Mouse (Mus musculus): ENCODE data around the gene Pld5. TPM values are rescaled to one million over a fixed set of nuclear protein-coding genes. Genes with fewer than 3 reads are reported as not detected.
"Not testable (repeated sequence)": the region's sequence is repeated elsewhere in the genome, so short reads cannot be mapped to it uniquely, and the experiment has no call there.

Gene Pld5
- total RNA-seq, 2 experiments from 2014 or later: 1.7 to 1.8 TPM

GRCm38 (mm10) chr1:176016076-176016475 is 259.0 kb downstream of the Pld5 start:
- TF ChIP-seq CTCF (IDR thresholded peaks at IDR 0.05): no peak
- Histone ChIP-seq H3K4me3 (no peak overlapping the region), H3K27ac (no peak overlapping the region)
- intact Hi-C loops (cut with DNase I): no loop called here
- DNase-seq: no peak

GRCm38 (mm10) chr1:176013497-176014268 is 261.4 kb downstream of the Pld5 start:
- Histone ChIP-seq H3K4me3 (no peak overlapping the region), H3K27ac (no peak overlapping the region)
- TF ChIP-seq CTCF (IDR thresholded peaks at IDR 0.05): no peak
- intact Hi-C loops (cut with DNase I): no loop called here
- no peak for DNase-seq

GRCm38 (mm10) chr1:176011535-176011934 is 263.6 kb downstream of the Pld5 start:
- Histone ChIP-seq H3K27ac (no peak overlapping the region), H3K4me3 (no peak overlapping the region)
- no peak for DNase-seq
- no peak for TF ChIP-seq CTCF (IDR thresholded peaks at IDR 0.05)
- intact Hi-C loops (cut with DNase I): no loop called here

GRCm38 (mm10) chr1:176011072-176011471 is 264.0 kb downstream of the Pld5 start:
- TF ChIP-seq CTCF (IDR thresholded peaks at IDR 0.05): no peak
- H3K27ac ChIP-seq: no peak overlapping the region
- no peak for DNase-seq
- intact Hi-C loops (cut with DNase I): no loop called here
- no peak overlapping the region for H3K4me3 ChIP-seq

- intact Hi-C loops (cut with DNase I): no loop called here
- Histone ChIP-seq H3K27ac (no peak overlapping the region), H3K4me3 (no peak overlapping the region)
- no peak for DNase-seq
- peak; percentile 5; the same call in 1 of the 2 replicates for TF ChIP-seq CTCF (IDR thresholded peaks at IDR 0.05)
These were observed 266.7 kb downstream of the Pld5 start for GRCm38 (mm10) chr1:176008411-176008810.

- DNase-seq: no peak
- no peak overlapping the region for H3K4me3 ChIP-seq
- H3K27ac ChIP-seq: no peak overlapping the region
- intact Hi-C loops (cut with DNase I): no loop called here
- TF ChIP-seq CTCF (IDR thresholded peaks at IDR 0.05): no peak
These were observed 274.5 kb downstream of the Pld5 start for GRCm38 (mm10) chr1:176000599-176000998.

- intact Hi-C loops (cut with DNase I): no loop called here
- no peak for DNase-seq
- Histone ChIP-seq H3K27ac (no peak overlapping the region), H3K4me3 (no peak overlapping the region)
- no peak for TF ChIP-seq CTCF (IDR thresholded peaks at IDR 0.05)
These were observed 277.9 kb downstream of the Pld5 start for GRCm38 (mm10) chr1:175997076-175997651.

- no peak for DNase-seq
- no peak for TF ChIP-seq CTCF (IDR thresholded peaks at IDR 0.05)
- Histone ChIP-seq H3K4me3 (no peak overlapping the region), H3K27ac (no peak overlapping the region)
- intact Hi-C loops (cut with DNase I): no loop called here
These were observed 286.2 kb downstream of the Pld5 start for GRCm38 (mm10) chr1:175988912-175989311.

- H3K4me3 ChIP-seq: no peak overlapping the region
- intact Hi-C loops (cut with DNase I): no loop called here
- no peak for DNase-seq
- TF ChIP-seq CTCF (IDR thresholded peaks at IDR 0.05): no peak
- no peak overlapping the region for H3K27ac ChIP-seq
These were observed 286.7 kb downstream of the Pld5 start for GRCm38 (mm10) chr1:175988448-175988847.

- DNase-seq; intact Hi-C loops (cut with DNase I); H3K27ac ChIP-seq; H3K4me3 ChIP-seq: not testable (repeated sequence)
These were observed 296.1 kb downstream of the Pld5 start, which contains the start of gene Rbm8a2 for GRCm38 (mm10) chr1:175979014-175979413. Gene Rbm8a2, minus strand, starts transcription at chr1:175979114.

GRCm38 (mm10) chr1:175970710-175971109 is 304.4 kb downstream of the Pld5 start:
- intact Hi-C loops (cut with DNase I): no loop called here
- Histone ChIP-seq H3K27ac (no peak overlapping the region), H3K4me3 (no peak overlapping the region)
- TF ChIP-seq CTCF (IDR thresholded peaks at IDR 0.05): no peak
- no peak for DNase-seq

- no peak overlapping the region for H3K27ac ChIP-seq
- TF ChIP-seq CTCF (IDR thresholded peaks at IDR 0.05): no peak
- no peak for DNase-seq
- H3K4me3 ChIP-seq: no peak overlapping the region
- intact Hi-C loops (cut with DNase I): no loop called here
These were observed 307.9 kb downstream of the Pld5 start for GRCm38 (mm10) chr1:175967004-175967745.

- TF ChIP-seq CTCF (IDR thresholded peaks at IDR 0.05): no peak
- no peak for DNase-seq
- no peak overlapping the region for H3K4me3 ChIP-seq
- no peak overlapping the region for H3K27ac ChIP-seq
- intact Hi-C loops (cut with DNase I): no loop called here
These were observed 313.3 kb downstream of the Pld5 start for GRCm38 (mm10) chr1:175961786-175962185.

All from gastrocnemius, adult 2 months (tissue).